Mouse (Mus musculus): ENCODE measurements around the gene Slco1a5. TPM values are rescaled to one million over a fixed set of nuclear protein-coding genes. Genes with fewer than 3 reads are reported as not detected.
"Not testable (repeated sequence)": the region's sequence is repeated elsewhere in the genome, so short reads cannot be mapped to it uniquely, and the experiment has no call there.

Slco1a5 gene
- polyA plus RNA-seq (2015; fragmentation: Nextera tagmentation; extraction: Ambion mirVana), result 0.17 and 0.24 TPM in 2 replicates

GRCm38 (mm10) chr6:142322881-142323280, at the start of gene Slco1a5:
Gene Slco1a5 (minus strand): TSS chr6:142322981.
- ATAC-seq (replicated peaks), result no peak
- H3K36me3 ChIP-seq, result no peaks in the 10 kb centered on the region
- WGBS, result 2% methylated on average over 4 of the region's 4 CpGs

GRCm38 (mm10) chr6:142369568-142369967, 46.8 kb upstream of the Slco1a5 start:
- H3K4me1 ChIP-seq, result no peaks in the 10 kb centered on the region
- H3K27ac ChIP-seq (replicated peaks), result no peak overlapping the region
- no peak overlapping the region for H3K4me2 ChIP-seq (replicated peaks)
- 91% methylated on average over 3 of the region's 3 CpGs for WGBS
- no peak overlapping the region for H3K9ac ChIP-seq (replicated peaks)
- peaks cover 52% of the 10 kb centered on the region for H3K36me3 ChIP-seq
- H3K9me3 ChIP-seq, result no peaks in the 10 kb centered on the region
- H3K4me3 ChIP-seq, result no peak overlapping the region
- no peak for ATAC-seq (replicated peaks)
- no peaks in the 10 kb centered on the region for H3K27me3 ChIP-seq

More at GRCm38 (mm10) chr6:142322881-142323280, at the start of gene Slco1a5:
- Histone ChIP-seq H3K4me3 (no peak within 1 kb of the TSS), H3K27me3 (no peaks in the 10 kb centered on the region), H3K27ac (replicated peaks) (no peak within 1 kb of the TSS), H3K4me2 (replicated peaks) (no peak within 1 kb of the TSS), H3K9me3 (no peaks in the 10 kb centered on the region), H3K4me1 (no peaks in the 10 kb centered on the region), H3K9ac (replicated peaks) (no peak within 1 kb of the TSS)

GRCm38 (mm10) chr6:142367565-142367964, 44.8 kb upstream of the Slco1a5 start:
- no peak overlapping the region for H3K4me2 ChIP-seq (replicated peaks)
- no peaks in the 10 kb centered on the region for H3K27me3 ChIP-seq
- ATAC-seq (replicated peaks), result no peak
- H3K4me1 ChIP-seq, result no peaks in the 10 kb centered on the region
- H3K9me3 ChIP-seq, result no peaks in the 10 kb centered on the region
- H3K9ac ChIP-seq (replicated peaks), result no peak overlapping the region
- WGBS, result 91% methylated on average over 3 of the region's 3 CpGs
- H3K36me3 ChIP-seq, result peaks cover 61% of the 10 kb centered on the region
- H3K27ac ChIP-seq (replicated peaks), result no peak overlapping the region
- no peak overlapping the region for H3K4me3 ChIP-seq

GRCm38 (mm10) chr6:142366473-142367018, 43.8 kb upstream of the Slco1a5 start:
- Histone ChIP-seq H3K9ac (replicated peaks) (no peak overlapping the region), H3K4me2 (replicated peaks) (no peak overlapping the region), H3K36me3 (peaks cover 62% of the 10 kb centered on the region), H3K4me3 (no peak overlapping the region), H3K9me3 (no peaks in the 10 kb centered on the region), H3K27ac (replicated peaks) (no peak overlapping the region), H3K27me3 (no peaks in the 10 kb centered on the region), H3K4me1 (no peaks in the 10 kb centered on the region)
- no peak for ATAC-seq (replicated peaks)
- WGBS, result 92% methylated on average over 10 of the region's 10 CpGs

- Histone ChIP-seq H3K4me1 (no peaks in the 10 kb centered on the region), H3K4me2 (replicated peaks) (no peak overlapping the region), H3K27me3 (no peaks in the 10 kb centered on the region), H3K9ac (replicated peaks) (no peak overlapping the region), H3K9me3 (no peaks in the 10 kb centered on the region), H3K27ac (replicated peaks) (no peak overlapping the region), H3K36me3 (peaks cover 64% of the 10 kb centered on the region), H3K4me3 (no peak overlapping the region)
- ATAC-seq (replicated peaks), result no peak
- WGBS, result 90% methylated on average over 8 of the region's 8 CpGs
These were observed 43.1 kb upstream of the Slco1a5 start for GRCm38 (mm10) chr6:142365742-142366472.

- H3K27me3 ChIP-seq, result no peaks in the 10 kb centered on the region
- peaks cover 78% of the 10 kb centered on the region for H3K36me3 ChIP-seq
- H3K4me2 ChIP-seq (replicated peaks), result no peak overlapping the region
- no peak overlapping the region for H3K27ac ChIP-seq (replicated peaks)
- H3K4me3 ChIP-seq, result no peak overlapping the region
- H3K4me1 ChIP-seq, result no peaks in the 10 kb centered on the region
- H3K9me3 ChIP-seq, result no peaks in the 10 kb centered on the region
- 68% methylated on average over 9 of the region's 9 CpGs for WGBS
- no peak for ATAC-seq (replicated peaks)
- no peak overlapping the region for H3K9ac ChIP-seq (replicated peaks)
These were observed 40.3 kb upstream of the Slco1a5 start for GRCm38 (mm10) chr6:142363019-142363576.

- Histone ChIP-seq H3K27me3 (no peaks in the 10 kb centered on the region), H3K4me3 (no peak overlapping the region), H3K4me2 (replicated peaks) (no peak overlapping the region), H3K9me3 (no peaks in the 10 kb centered on the region), H3K36me3 (peaks cover 80% of the 10 kb centered on the region), H3K9ac (replicated peaks) (no peak overlapping the region), H3K27ac (replicated peaks) (no peak overlapping the region), H3K4me1 (no peaks in the 10 kb centered on the region)
- no peak for ATAC-seq (replicated peaks)
- WGBS, result 92% methylated on average over 6 of the region's 6 CpGs
These were observed 39.3 kb upstream of the Slco1a5 start for GRCm38 (mm10) chr6:142362036-142362435.

- Histone ChIP-seq H3K27me3 (no peaks in the 10 kb centered on the region), H3K9me3 (no peaks in the 10 kb centered on the region), H3K4me1 (no peaks in the 10 kb centered on the region), H3K4me3 (no peak overlapping the region), H3K9ac (replicated peaks) (no peak overlapping the region), H3K27ac (replicated peaks) (no peak overlapping the region), H3K4me2 (replicated peaks) (no peak overlapping the region), H3K36me3 (peaks cover 79% of the 10 kb centered on the region)
- ATAC-seq (replicated peaks), result no peak
- 77% methylated on average over 7 of the region's 7 CpGs for WGBS
These were observed 34.3 kb upstream of the Slco1a5 start for GRCm38 (mm10) chr6:142357106-142357505.

- H3K9me3 ChIP-seq; H3K4me1 ChIP-seq; H3K9ac ChIP-seq (replicated peaks); H3K4me2 ChIP-seq (replicated peaks); H3K27ac ChIP-seq (replicated peaks); H3K27me3 ChIP-seq; ATAC-seq (replicated peaks); H3K4me3 ChIP-seq: not testable (repeated sequence)
- H3K36me3 ChIP-seq, result peaks cover 71% of the 10 kb centered on the region
- 92% methylated on average over 3 of the region's 3 CpGs for WGBS
These were observed 29.3 kb upstream of the Slco1a5 start for GRCm38 (mm10) chr6:142352099-142352498.

- peaks cover 40% of the 10 kb centered on the region for H3K36me3 ChIP-seq
- no peak overlapping the region for H3K4me2 ChIP-seq (replicated peaks)
- no peaks in the 10 kb centered on the region for H3K27me3 ChIP-seq
- no peak for ATAC-seq (replicated peaks)
- no peaks in the 10 kb centered on the region for H3K9me3 ChIP-seq
- 69% methylated on average over 11 of the region's 11 CpGs for WGBS
- peaks cover 12% of the 10 kb centered on the region for H3K4me1 ChIP-seq
- H3K27ac ChIP-seq (replicated peaks), result no peak overlapping the region
- H3K9ac ChIP-seq (replicated peaks), result no peak overlapping the region
- no peak overlapping the region for H3K4me3 ChIP-seq
These were observed 24.9 kb upstream of the Slco1a5 start for GRCm38 (mm10) chr6:142347431-142348385.

GRCm38 (mm10) chr6:142346181-142347110, 23.7 kb upstream of the Slco1a5 start:
- no peak for ATAC-seq (replicated peaks)
- WGBS, result 61% methylated on average over 12 of the region's 12 CpGs

More at GRCm38 (mm10) chr6:142346181-142347110, 23.7 kb upstream of the Slco1a5 start:
- Histone ChIP-seq H3K36me3 (peaks cover 29% of the 10 kb centered on the region), H3K9ac (replicated peaks) (peak overlapping the region; percentile 67), H3K4me3 (peak overlapping the region; percentile 95), H3K9me3 (no peaks in the 10 kb centered on the region), H3K4me1 (peaks cover 12% of the 10 kb centered on the region), H3K4me2 (replicated peaks) (peak overlapping the region; percentile 47), H3K27me3 (no peaks in the 10 kb centered on the region), H3K27ac (replicated peaks) (peak overlapping the region; percentile 92; the same call in 1 of the 2 replicates)

All from forebrain, embryonic 15.5 days (tissue).